Mouse (Mus musculus): Measurements from ENCODE around the gene Ermard. TPM values are rescaled to one million over a fixed set of nuclear protein-coding genes. Genes with fewer than 3 reads are reported as not detected.
A peak's percentile ranks its signal among the peaks of the same experiment; 100 is the strongest.
"Not testable (repeated sequence)": the region's sequence is repeated elsewhere in the genome, so short reads cannot be mapped to it uniquely, and the experiment has no call there.

Ermard gene
- polyA plus RNA-seq (2012; rRNA removed) (89.0 and 93.8 TPM in 2 replicates), polyA plus RNA-seq (2014; fragmentation: Nextera tagmentation; extraction: Ambion mirVana) (59.9 and 79.9 TPM in 2 replicates)

- DNase-seq (ENCODE audit: low spot score); H3K9ac ChIP-seq (ENCODE audit: low read depth, low read length, severe bottlenecking); H3K4me1 ChIP-seq (ENCODE audit: control insufficient read depth, insufficient read depth, low read length); H3K4me3 ChIP-seq (replicated peaks; ENCODE audit: low read length); H3K36me3 ChIP-seq (ENCODE audit: control insufficient read depth, insufficient read depth, low read length); H3K27ac ChIP-seq (replicated peaks; ENCODE audit: low read depth, low read length); H3K9me3 ChIP-seq (ENCODE audit: control insufficient read depth, low read length); H3K4me2 ChIP-seq (replicated peaks; ENCODE audit: low read depth, low read length, severe bottlenecking); H3K27me3 ChIP-seq (ENCODE audit: control insufficient read depth, insufficient read depth, low read length): not testable (repeated sequence)
- ATAC-seq (ENCODE audit: low FRiP score, low read depth) = peak; percentile 97
- no CpG with 5 or more reads among the region's 56 CpGs for WGBS
These were observed at the start of gene Ermard, which contains the start of the genes Tcte3 and Gm3448 for GRCm38 (mm10) chr17:15041175-15041729. Gene Ermard (plus strand): TSS chr17:15041208. Gene Tcte3 (minus strand): TSS chr17:15041488. Gene Gm3448 (minus strand): TSS chr17:15041537.

DNA sequence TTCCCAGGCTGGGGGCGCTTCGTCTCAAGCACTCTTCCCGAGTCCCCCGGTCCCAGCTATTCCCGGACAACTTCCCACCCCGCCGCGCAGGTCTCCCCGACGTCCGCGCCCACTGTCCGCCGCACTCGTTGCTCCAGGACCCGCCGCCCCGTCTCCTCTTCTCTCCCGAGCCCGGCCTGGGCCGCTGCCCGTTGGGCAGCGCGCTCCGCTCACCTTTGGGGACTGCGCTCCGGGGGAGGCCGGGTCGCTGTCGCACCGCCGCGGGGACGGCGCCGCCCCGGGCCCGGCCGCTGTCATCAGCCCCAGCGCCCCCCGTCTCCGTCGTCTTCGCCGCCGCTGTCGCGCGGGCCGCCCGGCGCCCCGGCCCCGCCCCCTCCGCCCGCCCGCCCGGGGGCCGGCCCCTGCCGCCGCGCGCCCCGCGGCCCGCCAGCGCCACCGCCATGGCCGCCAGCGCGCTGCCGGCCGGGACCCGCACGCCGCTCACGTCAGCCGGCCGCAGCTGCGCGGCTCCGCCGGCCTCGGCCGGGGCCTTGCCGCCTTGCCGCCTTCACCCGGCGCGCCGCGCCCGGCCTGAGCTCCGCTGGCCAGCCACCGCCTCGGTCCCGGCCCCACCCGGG is 48.4 kb upstream of the Ermard start:
- peak; percentile 85 for ATAC-seq (ENCODE audit: low FRiP score, low read depth)
- H3K4me3 ChIP-seq (replicated peaks; ENCODE audit: low read length); H3K4me1 ChIP-seq (ENCODE audit: control insufficient read depth, insufficient read depth, low read length); H3K4me2 ChIP-seq (replicated peaks; ENCODE audit: low read depth, low read length, severe bottlenecking); H3K36me3 ChIP-seq (ENCODE audit: control insufficient read depth, insufficient read depth, low read length); H3K27ac ChIP-seq (replicated peaks; ENCODE audit: low read depth, low read length); H3K27me3 ChIP-seq (ENCODE audit: control insufficient read depth, insufficient read depth, low read length); H3K9me3 ChIP-seq (ENCODE audit: control insufficient read depth, low read length); H3K9ac ChIP-seq (ENCODE audit: low read depth, low read length, severe bottlenecking); DNase-seq (ENCODE audit: low spot score): not testable (repeated sequence)
- no CpG with 5 or more reads among the region's 98 CpGs for WGBS

DNA sequence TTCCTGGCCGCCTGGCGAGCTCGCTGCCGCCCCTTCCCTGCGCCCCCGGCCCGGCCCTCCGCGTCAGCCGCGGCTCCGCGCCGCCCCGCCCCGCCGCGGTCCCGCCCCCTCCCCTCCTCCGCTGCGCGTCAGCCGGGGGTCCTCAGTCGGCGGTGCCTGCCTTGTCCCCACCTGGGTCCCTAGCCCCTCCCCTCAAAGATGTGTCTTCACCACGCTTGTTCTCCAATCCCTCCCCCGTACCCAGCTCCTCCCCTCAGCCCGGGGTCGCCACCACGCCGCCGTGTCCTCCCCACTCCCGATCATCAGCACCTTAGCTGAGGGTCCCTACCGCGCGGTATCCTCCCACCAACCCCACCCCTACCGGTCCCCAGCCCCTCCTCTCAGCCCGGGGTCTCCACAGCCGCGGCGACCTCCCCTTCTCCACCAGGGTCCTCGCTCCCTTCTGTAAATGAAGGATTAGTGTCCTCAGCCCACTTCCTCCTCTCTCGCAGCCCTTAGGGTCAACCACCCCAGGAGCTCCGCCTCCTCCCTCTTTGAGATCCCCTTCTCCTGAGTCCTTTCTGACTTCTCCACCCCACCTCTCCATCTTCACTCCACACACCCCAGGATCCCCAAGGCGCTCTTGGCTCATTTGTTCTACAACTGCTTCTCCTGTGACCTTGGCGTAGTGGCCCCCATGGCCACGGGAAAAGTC is 47.7 kb upstream of the Ermard start:
- not testable (repeated sequence) for DNase-seq (ENCODE audit: low spot score); H3K36me3 ChIP-seq (ENCODE audit: control insufficient read depth, insufficient read depth, low read length); H3K4me1 ChIP-seq (ENCODE audit: control insufficient read depth, insufficient read depth, low read length); H3K27ac ChIP-seq (replicated peaks; ENCODE audit: low read depth, low read length); H3K4me3 ChIP-seq (replicated peaks; ENCODE audit: low read length); H3K27me3 ChIP-seq (ENCODE audit: control insufficient read depth, insufficient read depth, low read length); H3K4me2 ChIP-seq (replicated peaks; ENCODE audit: low read depth, low read length, severe bottlenecking); H3K9ac ChIP-seq (ENCODE audit: low read depth, low read length, severe bottlenecking); H3K9me3 ChIP-seq (ENCODE audit: control insufficient read depth, low read length)
- peak; percentile 93 for ATAC-seq (ENCODE audit: low FRiP score, low read depth)
- WGBS = no CpG with 5 or more reads among the region's 47 CpGs

DNA sequence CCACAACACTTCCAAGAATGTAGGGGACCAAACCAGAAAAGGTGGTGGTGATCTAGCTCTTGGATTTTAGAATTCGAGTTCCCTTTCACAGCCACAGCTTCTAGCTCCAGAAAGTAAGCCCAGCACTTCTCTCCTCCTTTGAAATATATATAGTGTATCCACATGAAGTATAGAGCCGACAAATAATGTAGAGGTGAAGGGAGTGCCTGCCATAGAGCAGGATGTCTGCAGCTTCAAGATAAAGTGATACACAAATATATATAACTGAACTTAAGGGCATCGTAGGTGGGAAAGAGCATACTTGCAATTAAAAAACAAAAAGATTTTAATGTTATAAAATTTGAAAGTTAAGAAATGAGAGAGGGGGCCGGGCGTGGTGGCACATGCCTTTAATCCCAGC is 46.9 kb upstream of the Ermard start:
- H3K4me2 ChIP-seq (replicated peaks; ENCODE audit: low read depth, low read length, severe bottlenecking); ATAC-seq (ENCODE audit: low FRiP score, low read depth); H3K9me3 ChIP-seq (ENCODE audit: control insufficient read depth, low read length); H3K27ac ChIP-seq (replicated peaks; ENCODE audit: low read depth, low read length); H3K4me3 ChIP-seq (replicated peaks; ENCODE audit: low read length); H3K9ac ChIP-seq (ENCODE audit: low read depth, low read length, severe bottlenecking); H3K36me3 ChIP-seq (ENCODE audit: control insufficient read depth, insufficient read depth, low read length); H3K27me3 ChIP-seq (ENCODE audit: control insufficient read depth, insufficient read depth, low read length); H3K4me1 ChIP-seq (ENCODE audit: control insufficient read depth, insufficient read depth, low read length); DNase-seq (ENCODE audit: low spot score): not testable (repeated sequence)
- WGBS = no CpG with 5 or more reads among the region's 5 CpGs

- not testable (repeated sequence) for H3K9me3 ChIP-seq (ENCODE audit: control insufficient read depth, low read length); H3K4me3 ChIP-seq (replicated peaks; ENCODE audit: low read length); H3K27ac ChIP-seq (replicated peaks; ENCODE audit: low read depth, low read length); H3K27me3 ChIP-seq (ENCODE audit: control insufficient read depth, insufficient read depth, low read length); H3K4me1 ChIP-seq (ENCODE audit: control insufficient read depth, insufficient read depth, low read length); H3K36me3 ChIP-seq (ENCODE audit: control insufficient read depth, insufficient read depth, low read length); H3K4me2 ChIP-seq (replicated peaks; ENCODE audit: low read depth, low read length, severe bottlenecking); DNase-seq (ENCODE audit: low spot score); H3K9ac ChIP-seq (ENCODE audit: low read depth, low read length, severe bottlenecking); ATAC-seq (ENCODE audit: low FRiP score, low read depth)
- WGBS = no CpG with 5 or more reads among the region's 4 CpGs
These were observed 41.0 kb upstream of the Ermard start for GRCm38 (mm10) chr17:15000047-15000446.

DNA sequence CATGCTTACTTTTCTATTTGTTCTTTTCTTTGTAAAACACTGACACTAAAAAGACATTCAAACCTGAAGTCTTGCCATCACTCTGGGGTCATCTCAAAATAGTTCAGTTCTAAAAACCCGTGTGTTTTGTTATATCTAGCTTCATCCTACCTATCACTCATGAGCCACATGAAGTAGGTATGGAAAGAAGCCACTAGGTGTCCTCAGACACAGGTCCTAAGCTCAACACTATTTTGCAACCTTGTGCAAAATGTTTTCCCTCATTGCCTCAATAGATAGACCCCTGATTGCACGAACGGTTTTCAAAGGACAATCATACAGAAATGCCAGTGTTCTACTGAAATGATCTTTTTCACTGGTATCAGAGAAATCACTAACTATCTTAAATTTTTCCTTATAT is 31.9 kb upstream of the Ermard start:
- not testable (repeated sequence) for H3K9me3 ChIP-seq (ENCODE audit: control insufficient read depth, low read length); H3K4me2 ChIP-seq (replicated peaks; ENCODE audit: low read depth, low read length, severe bottlenecking); DNase-seq (ENCODE audit: low spot score); H3K9ac ChIP-seq (ENCODE audit: low read depth, low read length, severe bottlenecking); H3K4me1 ChIP-seq (ENCODE audit: control insufficient read depth, insufficient read depth, low read length); ATAC-seq (ENCODE audit: low FRiP score, low read depth); H3K36me3 ChIP-seq (ENCODE audit: control insufficient read depth, insufficient read depth, low read length); H3K4me3 ChIP-seq (replicated peaks; ENCODE audit: low read length); H3K27me3 ChIP-seq (ENCODE audit: control insufficient read depth, insufficient read depth, low read length); H3K27ac ChIP-seq (replicated peaks; ENCODE audit: low read depth, low read length)
- no CpG with 5 or more reads among the region's 3 CpGs for WGBS

DNA sequence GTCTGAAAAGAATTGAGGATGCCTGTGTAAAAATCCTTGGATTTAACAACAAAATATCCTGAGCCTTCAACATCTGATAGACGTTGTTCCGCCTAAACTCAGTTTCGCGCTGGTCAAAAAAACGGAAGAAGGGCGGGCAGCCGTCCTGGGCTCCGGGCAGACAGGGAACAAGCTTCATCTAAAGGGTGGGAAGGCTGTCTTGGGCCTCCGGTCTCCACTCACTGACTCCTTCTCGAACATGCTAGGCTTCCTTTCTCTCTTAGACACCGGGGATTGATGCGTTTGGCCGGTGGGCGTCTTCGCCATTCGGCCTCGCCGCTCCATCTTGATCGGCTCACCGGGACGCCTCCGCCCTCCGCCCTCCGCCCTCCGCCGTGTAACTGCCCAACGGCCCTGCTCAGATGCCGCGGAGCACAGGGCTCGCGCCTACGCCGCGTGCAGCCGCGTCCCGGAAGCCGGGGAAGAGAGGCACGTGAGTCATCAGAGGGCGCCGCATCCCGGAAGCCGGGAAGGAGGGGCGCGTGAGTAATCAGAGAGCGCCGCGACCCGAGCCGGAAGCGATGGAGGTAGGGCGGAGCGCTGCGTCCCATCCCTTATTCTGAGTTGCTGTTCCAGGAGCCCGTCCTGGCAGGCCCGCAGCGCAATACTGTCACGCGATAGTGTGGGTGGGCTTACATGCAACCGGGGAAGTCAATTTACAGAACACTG is 31.1 kb upstream of the Ermard start, which contains the start of gene Gm3435:
Gm3435 (plus strand) TSS at position 471 of the 708 bp plus-strand sequence.
- not testable (repeated sequence) for H3K4me2 ChIP-seq (replicated peaks; ENCODE audit: low read depth, low read length, severe bottlenecking); H3K36me3 ChIP-seq (ENCODE audit: control insufficient read depth, insufficient read depth, low read length); DNase-seq (ENCODE audit: low spot score); H3K4me3 ChIP-seq (replicated peaks; ENCODE audit: low read length); H3K27ac ChIP-seq (replicated peaks; ENCODE audit: low read depth, low read length); H3K27me3 ChIP-seq (ENCODE audit: control insufficient read depth, insufficient read depth, low read length); H3K4me1 ChIP-seq (ENCODE audit: control insufficient read depth, insufficient read depth, low read length); H3K9me3 ChIP-seq (ENCODE audit: control insufficient read depth, low read length); H3K9ac ChIP-seq (ENCODE audit: low read depth, low read length, severe bottlenecking)
- peak; percentile 97 for ATAC-seq (ENCODE audit: low FRiP score, low read depth)
- no CpG with 5 or more reads among the region's 60 CpGs for WGBS

Measured in limb, embryonic 14.5 days (tissue).